Mouse (Mus musculus): Measurements from ENCODE around the gene Sf3b1.

- no peak for TF ChIP-seq CTCF (IDR thresholded peaks at IDR 0.05; ENCODE audit: low read depth, low read length)
- TF ChIP-seq POLR2A (IDR thresholded peaks at IDR 0.05; ENCODE audit: borderline replicate concordance, low read depth, low read length) = no peak
Measured at GRCm38 (mm10) chr1:54944648-54945047, 82.6 kb downstream of the Sf3b1 start.

Measured in bone marrow macrophage, adult 2 months (primary cell).